Mouse (Mus musculus): ENCODE data around the gene Gtf3c2. TPM values are rescaled to one million over a fixed set of nuclear protein-coding genes. Genes with fewer than 3 reads are reported as not detected.

Gtf3c2 gene
- polyA plus RNA-seq, 1 experiment: 69.2 TPM

- Histone ChIP-seq H3K27ac (ENCODE audit: insufficient read depth, low read length) (no peak overlapping the region), H3K4me1 (ENCODE audit: control insufficient read depth, insufficient read depth, low read length) (no peaks in the 10 kb centered on the region), H3K4me3 (ENCODE audit: insufficient read depth, low read length) (no peak overlapping the region)
- TF ChIP-seq CTCF (IDR thresholded peaks at IDR 0.05; ENCODE audit: borderline replicate concordance, insufficient read depth, low read length): no peak
- no peak for TF ChIP-seq POLR2A (IDR thresholded peaks at IDR 0.05; ENCODE audit: low read depth, low read length)
These were observed 10.3 kb upstream of the Gtf3c2 start for GRCm38 (mm10) chr5:31190201-31190600.

GRCm38 (mm10) chr5:31188223-31188840, 8.4 kb upstream of the Gtf3c2 start:
- H3K4me3 ChIP-seq (ENCODE audit: insufficient read depth, low read length): no peak overlapping the region
- TF ChIP-seq CTCF (IDR thresholded peaks at IDR 0.05; ENCODE audit: borderline replicate concordance, insufficient read depth, low read length): no peak
- TF ChIP-seq POLR2A (IDR thresholded peaks at IDR 0.05; ENCODE audit: low read depth, low read length): no peak
- no peaks in the 10 kb centered on the region for H3K4me1 ChIP-seq (ENCODE audit: control insufficient read depth, insufficient read depth, low read length)
- H3K27ac ChIP-seq (ENCODE audit: insufficient read depth, low read length): no peak overlapping the region

- Histone ChIP-seq H3K27ac (ENCODE audit: insufficient read depth, low read length) (no peak overlapping the region), H3K4me1 (ENCODE audit: control insufficient read depth, insufficient read depth, low read length) (no peaks in the 10 kb centered on the region), H3K4me3 (ENCODE audit: insufficient read depth, low read length) (no peak overlapping the region)
- TF ChIP-seq CTCF (IDR thresholded peaks at IDR 0.05; ENCODE audit: borderline replicate concordance, insufficient read depth, low read length) (no peak), POLR2A (IDR thresholded peaks at IDR 0.05; ENCODE audit: low read depth, low read length) (no peak)
These were observed 3.7 kb upstream of the Gtf3c2 start for GRCm38 (mm10) chr5:31183678-31184077.

GRCm38 (mm10) chr5:31181183-31181770, 1.3 kb upstream of the Gtf3c2 start:
- Histone ChIP-seq H3K27ac (ENCODE audit: insufficient read depth, low read length) (no peak overlapping the region), H3K4me3 (ENCODE audit: insufficient read depth, low read length) (no peak overlapping the region), H3K4me1 (ENCODE audit: control insufficient read depth, insufficient read depth, low read length) (no peaks in the 10 kb centered on the region)
- TF ChIP-seq CTCF (IDR thresholded peaks at IDR 0.05; ENCODE audit: borderline replicate concordance, insufficient read depth, low read length) (no peak), POLR2A (IDR thresholded peaks at IDR 0.05; ENCODE audit: low read depth, low read length) (peak; percentile 26; the same call in 1 of the 2 replicates)

GRCm38 (mm10) chr5:31179301-31179765, 611 bp downstream of the Gtf3c2 start:
- Histone ChIP-seq H3K27ac (ENCODE audit: insufficient read depth, low read length) (peak overlapping the region; percentile 96), H3K4me3 (ENCODE audit: insufficient read depth, low read length) (peak overlapping the region; percentile 96), H3K4me1 (ENCODE audit: control insufficient read depth, insufficient read depth, low read length) (no peaks in the 10 kb centered on the region)
- 0 out of 2 replicates have a peak, but pooled peaks have one; percentile 33 for TF ChIP-seq POLR2A (IDR thresholded peaks at IDR 0.05; ENCODE audit: low read depth, low read length)
- no peak for TF ChIP-seq CTCF (IDR thresholded peaks at IDR 0.05; ENCODE audit: borderline replicate concordance, insufficient read depth, low read length)

GRCm38 (mm10) chr5:31168630-31169029, 11.3 kb downstream of the Gtf3c2 start:
- Histone ChIP-seq H3K27ac (ENCODE audit: insufficient read depth, low read length) (no peak overlapping the region), H3K4me1 (ENCODE audit: control insufficient read depth, insufficient read depth, low read length) (no peaks in the 10 kb centered on the region), H3K4me3 (ENCODE audit: insufficient read depth, low read length) (no peak overlapping the region)
- TF ChIP-seq POLR2A (IDR thresholded peaks at IDR 0.05; ENCODE audit: low read depth, low read length) (no peak), CTCF (IDR thresholded peaks at IDR 0.05; ENCODE audit: borderline replicate concordance, insufficient read depth, low read length) (no peak)

- Histone ChIP-seq H3K4me3 (ENCODE audit: insufficient read depth, low read length) (no peak overlapping the region), H3K27ac (ENCODE audit: insufficient read depth, low read length) (no peak overlapping the region), H3K4me1 (ENCODE audit: control insufficient read depth, insufficient read depth, low read length) (no peaks in the 10 kb centered on the region)
- no peak for TF ChIP-seq CTCF (IDR thresholded peaks at IDR 0.05; ENCODE audit: borderline replicate concordance, insufficient read depth, low read length)
These were observed 15.1 kb downstream of the Gtf3c2 start for GRCm38 (mm10) chr5:31164878-31165277.

- H3K27ac ChIP-seq (ENCODE audit: insufficient read depth, low read length): no peak overlapping the region
- no peak overlapping the region for H3K4me3 ChIP-seq (ENCODE audit: insufficient read depth, low read length)
- TF ChIP-seq POLR2A (IDR thresholded peaks at IDR 0.05; ENCODE audit: low read depth, low read length) (no peak), CTCF (IDR thresholded peaks at IDR 0.05; ENCODE audit: borderline replicate concordance, insufficient read depth, low read length) (no peak)
- no peaks in the 10 kb centered on the region for H3K4me1 ChIP-seq (ENCODE audit: control insufficient read depth, insufficient read depth, low read length)
These were observed 17.5 kb downstream of the Gtf3c2 start for GRCm38 (mm10) chr5:31162462-31162861.

- H3K27ac ChIP-seq (ENCODE audit: insufficient read depth, low read length): peak within 1 kb of the TSS; percentile 6; the same call in 1 of the 2 replicates
- TF ChIP-seq CTCF (IDR thresholded peaks at IDR 0.05; ENCODE audit: borderline replicate concordance, insufficient read depth, low read length): no peak
- peak; percentile 90 for TF ChIP-seq POLR2A (IDR thresholded peaks at IDR 0.05; ENCODE audit: low read depth, low read length)
- peak within 1 kb of the TSS; percentile 59 for H3K4me3 ChIP-seq (ENCODE audit: insufficient read depth, low read length)
- H3K4me1 ChIP-seq (ENCODE audit: control insufficient read depth, insufficient read depth, low read length): peaks cover 4% of the 10 kb centered on the region
These were observed 25.8 kb downstream of the Gtf3c2 start, which contains the start of gene Mpv17 for GRCm38 (mm10) chr5:31154152-31154553. Mpv17 (minus strand) TSS chr5:31154251.

GRCm38 (mm10) chr5:31153516-31154151, 26.3 kb downstream of the Gtf3c2 start:
- H3K4me3 ChIP-seq (ENCODE audit: insufficient read depth, low read length): peak overlapping the region; percentile 59
- no peak for TF ChIP-seq CTCF (IDR thresholded peaks at IDR 0.05; ENCODE audit: borderline replicate concordance, insufficient read depth, low read length)
- TF ChIP-seq POLR2A (IDR thresholded peaks at IDR 0.05; ENCODE audit: low read depth, low read length): no peak
- no peak overlapping the region for H3K27ac ChIP-seq (ENCODE audit: insufficient read depth, low read length)
- peaks cover 4% of the 10 kb centered on the region for H3K4me1 ChIP-seq (ENCODE audit: control insufficient read depth, insufficient read depth, low read length)

All from embryonic fibroblast, embryonic 13.5 days (primary cell).